Mouse (Mus musculus): ENCODE measurements around the gene A430033K04Rik. TPM values are rescaled to one million over a fixed set of nuclear protein-coding genes. Genes with fewer than 3 reads are reported as not detected.

A430033K04Rik gene
- total RNA-seq, 2 experiments from 2014 or later = 4.0 to 4.1 TPM

DNA sequence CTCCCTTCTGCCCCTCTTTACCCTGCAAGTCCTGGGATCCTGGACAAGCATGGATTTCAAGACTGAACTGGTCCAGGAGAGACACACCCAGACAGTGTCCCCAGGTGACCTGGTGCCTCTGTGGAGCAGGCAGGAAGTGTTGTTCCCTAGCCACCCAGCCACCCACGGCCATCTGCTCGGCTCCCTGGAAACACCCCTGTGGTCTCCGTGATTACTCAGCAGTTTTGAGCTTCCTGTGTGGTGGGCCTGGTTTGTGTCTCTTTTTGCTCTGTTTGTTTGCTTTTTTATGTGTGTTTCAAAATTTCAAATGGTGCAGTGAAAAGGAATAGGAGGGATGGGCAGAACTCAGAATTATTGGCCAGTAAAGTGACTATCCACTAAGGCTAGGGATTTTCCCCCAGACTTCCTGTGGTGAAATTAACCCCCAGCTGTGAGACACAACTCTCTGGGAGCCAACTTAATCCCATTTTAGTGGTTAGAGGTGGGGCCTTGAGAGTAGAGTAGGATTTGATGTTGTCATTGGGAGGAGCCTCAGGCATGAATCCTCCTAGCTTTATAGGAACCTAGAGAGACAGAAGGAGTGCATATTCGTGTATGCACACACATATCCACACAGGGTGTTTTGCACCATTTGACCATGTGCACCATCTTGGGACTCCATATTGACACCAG, 72.0 kb downstream of the A430033K04Rik start:
- no peak for DNase-seq

DNA sequence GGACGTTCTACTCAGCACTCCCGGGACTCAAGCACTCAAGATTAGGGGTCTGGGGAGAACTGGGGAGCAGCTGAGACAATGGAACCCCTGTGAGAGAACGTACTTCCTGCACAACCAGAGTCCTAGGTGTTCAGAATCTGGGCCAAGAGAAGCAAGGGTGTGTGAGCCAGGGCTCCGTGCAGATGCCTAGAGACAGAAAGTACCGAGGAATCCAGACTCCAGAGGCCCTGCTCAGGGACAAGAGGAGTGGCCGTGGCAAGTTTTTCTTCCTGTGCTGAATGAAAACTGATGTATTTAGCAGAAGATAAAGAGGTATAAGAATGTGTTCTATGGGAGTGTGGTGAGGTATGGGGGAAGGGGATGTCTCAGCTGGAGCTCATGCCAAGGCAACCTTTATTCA, 74.8 kb downstream of the A430033K04Rik start:
- no peak for DNase-seq

Small RNAs within 50 kb of the gene (microRNA-seq; reads per million reads assigned to microRNA genes)
- not detected for gene Gm24082

Other genes with a start within 250 kb of the A430033K04Rik start
- gene Zfp157, start 181.4 kb upstream of the A430033K04Rik start, total RNA-seq (2021) = 1 to 10 TPM; 5.5 to 8.1 TPM
- gene 1700123K08Rik, start 58.1 kb upstream of the A430033K04Rik start, total RNA-seq (2021) = not detected
- 10 to 100 TPM; 18.7 to 20.8 TPM for gene Zfp68, start 3.1 kb upstream of the A430033K04Rik start, total RNA-seq (2021)
- 10 to 100 TPM; 12.2 to 12.5 TPM for gene Fam20c, start 131.7 kb downstream of the A430033K04Rik start, total RNA-seq (2021)
- not detected for gene Gm5294, start 197.2 kb downstream of the A430033K04Rik start, total RNA-seq (2021)